In genomic region chr10:80757717-80758116, GRCm38 (mm10) we compare ENCODE assay signal across 7 mouse cellular contexts. TPM values are rescaled to one million over a fixed set of nuclear protein-coding genes. Genes with fewer than 3 reads are reported as not detected.
DNase-seq lines count a peak whose midpoint lies in the region; ATAC-seq lines count a peak whose summit lies in the region.

No protein-coding gene starts in this region.

- H3K9me3 ChIP-seq in intestine, embryonic 16.5 days (ENCODE audit: control insufficient read depth, low read length), result no peaks in the 10 kb centered on the region
- H3K9me3 ChIP-seq in limb, embryonic 10.5 days (replicated peaks), result no peaks in the 10 kb centered on the region
- no peaks in the 10 kb centered on the region for H3K9me3 ChIP-seq in midbrain, embryonic 11.5 days (ENCODE audit: control insufficient read depth, low read length)

- ATAC-seq in intestine, embryonic 16.5 days, result peak; percentile 29; the same call in 1 of the 2 replicates
- no peak for ATAC-seq in midbrain, embryonic 11.5 days (ENCODE audit: low FRiP score)

- H3K9ac ChIP-seq in intestine, embryonic 16.5 days (ENCODE audit: low read depth, low read length), result no peak overlapping the region
- H3K9ac ChIP-seq in midbrain, embryonic 11.5 days (ENCODE audit: low read length), result no peak overlapping the region

- no peak overlapping the region for H3K4me3 ChIP-seq in intestine, embryonic 16.5 days (ENCODE audit: low read length)
- peak overlapping the region; percentile 4; the same call in 1 of the 2 replicates for H3K4me3 ChIP-seq in limb, embryonic 10.5 days
- H3K4me3 ChIP-seq in midbrain, embryonic 11.5 days (ENCODE audit: low read depth, low read length), result no peak overlapping the region

- 38% methylated on average over 5 of the region's 5 CpGs for WGBS in intestine, embryonic 16.5 days
- 35% methylated on average over 5 of the region's 5 CpGs for WGBS in limb, embryonic 10.5 days
- WGBS in midbrain, embryonic 11.5 days, result 45% methylated on average over 5 of the region's 5 CpGs

- H3K4me2 ChIP-seq in intestine, embryonic 16.5 days (ENCODE audit: low read depth, low read length), result no peak overlapping the region
- H3K4me2 ChIP-seq in midbrain, embryonic 11.5 days, result no peak overlapping the region

- H3K27me3 ChIP-seq in intestine, embryonic 16.5 days (replicated peaks; ENCODE audit: control insufficient read depth, insufficient read depth, low read length), result no peaks in the 10 kb centered on the region
- H3K27me3 ChIP-seq in limb, embryonic 10.5 days (ENCODE audit: low read depth, poor library complexity, severe bottlenecking), result no peaks in the 10 kb centered on the region
- no peaks in the 10 kb centered on the region for H3K27me3 ChIP-seq in midbrain, embryonic 11.5 days (ENCODE audit: control insufficient read depth, insufficient read depth, low read length)

- H3K36me3 ChIP-seq in intestine, embryonic 16.5 days (ENCODE audit: control insufficient read depth, insufficient read depth, low read length), result no peaks in the 10 kb centered on the region
- H3K36me3 ChIP-seq in limb, embryonic 10.5 days, result 0 out of 2 replicates have a peak, but pooled peaks cover 4% of the 10 kb centered on the region
- no peaks in the 10 kb centered on the region for H3K36me3 ChIP-seq in midbrain, embryonic 11.5 days (ENCODE audit: control insufficient read depth, insufficient read depth, low read length)

- no peak overlapping the region for H3K27ac ChIP-seq in intestine, embryonic 16.5 days (ENCODE audit: low read length)
- H3K27ac ChIP-seq in limb, embryonic 10.5 days, result no peak overlapping the region
- no peak overlapping the region for H3K27ac ChIP-seq in midbrain, embryonic 11.5 days (ENCODE audit: low read depth, low read length)

- H3K4me1 ChIP-seq in intestine, embryonic 16.5 days (ENCODE audit: control insufficient read depth, insufficient read depth, low read length), result peaks cover 54% of the 10 kb centered on the region
- peaks cover 44% of the 10 kb centered on the region for H3K4me1 ChIP-seq in limb, embryonic 10.5 days
- H3K4me1 ChIP-seq in midbrain, embryonic 11.5 days (ENCODE audit: control insufficient read depth, insufficient read depth, low read length), result peaks cover 21% of the 10 kb centered on the region

- peak; percentile 88 to 95 for DNase-seq in adrenal gland, adult (ENCODE audit: inconsistent age in 2 of 2, low spot score in 1 of 2)
- DNase-seq in embryo, embryonic 10.5 days (ENCODE audit: low spot score), result peak; percentile 64
- peak; percentile 65 to 81 for DNase-seq in gastrocnemius, postnatal 4 days (ENCODE audit: low spot score in 2 of 2)
- peak; percentile 65 for DNase-seq in limb, embryonic 10.5 days (ENCODE audit: low spot score)
- DNase-seq in midbrain, embryonic 11.5 days (ENCODE audit: low spot score, missing footprints), result peak; percentile 84
- peak; percentile 39 to 68 for DNase-seq in spleen, adult 18-20 months

RNA-seq across cellular contexts. Expression of gene Dot1l, which starts 2.7 kb away (rescaled TPM):
- 10 to 100 TPM; 50.5 to 61.2 TPM for total RNA-seq in gastrocnemius, postnatal 4 days (2021)
- 9.5 and 9.7 TPM in 2 replicates for polyA plus RNA-seq in intestine, embryonic 16.5 days (2015; fragmentation: Nextera tagmentation; extraction: Ambion mirVana)
- 26.4 and 28.3 TPM in 2 replicates for polyA plus RNA-seq in limb, embryonic 10.5 days (2016; fragmentation: Nextera tagmentation; extraction: Ambion mirVana)
- polyA plus RNA-seq in midbrain, embryonic 11.5 days (2014; fragmentation: Nextera tagmentation; extraction: Ambion mirVana), result 15.4 and 18.8 TPM in 2 replicates

RNA-seq across cellular contexts. Expression of gene Ap3d1, which starts 15.7 kb away (rescaled TPM):
- total RNA-seq in gastrocnemius, postnatal 4 days (2021), result 10 to 100 TPM; 52.1 to 58.7 TPM
- polyA plus RNA-seq in intestine, embryonic 16.5 days (2015; fragmentation: Nextera tagmentation; extraction: Ambion mirVana), result 57.9 and 58.4 TPM in 2 replicates
- polyA plus RNA-seq in limb, embryonic 10.5 days (2016; fragmentation: Nextera tagmentation; extraction: Ambion mirVana), result 54.6 and 60.6 TPM in 2 replicates
- 63.2 and 68.4 TPM in 2 replicates for polyA plus RNA-seq in midbrain, embryonic 11.5 days (2014; fragmentation: Nextera tagmentation; extraction: Ambion mirVana)

RNA-seq across cellular contexts. Expression of gene Sf3a2, which starts 40.3 kb away (rescaled TPM):
- 10 to 100 TPM; 47.1 to 55.8 TPM for total RNA-seq in gastrocnemius, postnatal 4 days (2021)
- 62.3 and 63.0 TPM in 2 replicates for polyA plus RNA-seq in intestine, embryonic 16.5 days (2015; fragmentation: Nextera tagmentation; extraction: Ambion mirVana)
- 113 and 121 TPM in 2 replicates for polyA plus RNA-seq in limb, embryonic 10.5 days (2016; fragmentation: Nextera tagmentation; extraction: Ambion mirVana)
- polyA plus RNA-seq in midbrain, embryonic 11.5 days (2014; fragmentation: Nextera tagmentation; extraction: Ambion mirVana), result 92.2 and 104 TPM in 2 replicates

RNA-seq across cellular contexts. Expression of gene Plekhj1, which starts 40.7 kb away (rescaled TPM):
- total RNA-seq in gastrocnemius, postnatal 4 days (2021), result 10 to 100 TPM; 41.7 to 43.0 TPM
- polyA plus RNA-seq in intestine, embryonic 16.5 days (2015; fragmentation: Nextera tagmentation; extraction: Ambion mirVana), result 120 and 135 TPM in 2 replicates
- polyA plus RNA-seq in limb, embryonic 10.5 days (2016; fragmentation: Nextera tagmentation; extraction: Ambion mirVana), result 168 and 204 TPM in 2 replicates
- 138 and 151 TPM in 2 replicates for polyA plus RNA-seq in midbrain, embryonic 11.5 days (2014; fragmentation: Nextera tagmentation; extraction: Ambion mirVana)

RNA-seq across cellular contexts. Expression of gene Amh, which starts 47.3 kb away (rescaled TPM):
- under 1 TPM; 0.86 to 0.93 TPM for total RNA-seq in gastrocnemius, postnatal 4 days (2021)
- polyA plus RNA-seq in intestine, embryonic 16.5 days (2015; fragmentation: Nextera tagmentation; extraction: Ambion mirVana), result 0.07 and 0.10 TPM in 2 replicates
- polyA plus RNA-seq in limb, embryonic 10.5 days (2016; fragmentation: Nextera tagmentation; extraction: Ambion mirVana), result 0.09 TPM in 1 of 2 replicates, not detected in the other
- not detected in 2 replicates for polyA plus RNA-seq in midbrain, embryonic 11.5 days (2014; fragmentation: Nextera tagmentation; extraction: Ambion mirVana)
